Mouse (Mus musculus) bone marrow, adult 2 months (tissue): ENCODE results near the gene Serinc5. TPM values are rescaled to one million over a fixed set of nuclear protein-coding genes. Genes with fewer than 3 reads are reported as not detected.

ENCODE experiments used
- H3K27ac ChIP-seq: fragments of 200-500 bp; 2 replicates; pipeline ENCODE4 v1.5.1; 2012; ENCODE audit warnings: low read depth, mild to moderate bottlenecking, control low read depth, inconsistent platforms, low read length; ENCODE audit not compliant: control insufficient read depth, poor library complexity, insufficient read depth
- H3K4me1 ChIP-seq: fragments of 200-500 bp; 2 replicates; pipeline ENCODE4 v1.6.1; 2011; ENCODE audit warnings: low read length; ENCODE audit not compliant: control insufficient read depth, insufficient read depth
- H3K4me3 ChIP-seq: fragments of 200-500 bp; replicated peaks from 2 replicates; pipeline ENCODE3; 2011; ENCODE audit warnings: mild to moderate bottlenecking, low read depth, low read length, control low read depth; ENCODE audit not compliant: control insufficient read depth
- CTCF ChIP-seq: fragments of 200-500 bp; IDR thresholded peaks from 2 replicates; pipeline ENCODE4 v1.5.1; 2011; ENCODE audit warnings: low read length, control low read depth; ENCODE audit not compliant: control insufficient read depth, insufficient read depth
- POLR2A ChIP-seq: fragments of 200-500 bp; IDR thresholded peaks from 2 replicates; pipeline ENCODE4 v1.6.1; 2011; ENCODE audit warnings: low read depth, mild to moderate bottlenecking, control low read depth, low read length, borderline replicate concordance; ENCODE audit not compliant: control insufficient read depth
- WGBS: fragments of 180-500 bp; shearing (Covaris S2); methylation state at CpG from one replicate; pipeline ENCODE4 v1.1.7; 2018; 5-methylcytosine and 5-hydroxymethylcytosine counted together
- polyA plus RNA-seq: library from polyadenylated mRNA; stranded (reverse); fragments of >200 nt; gene quantifications from 2 replicates; pipeline ENCODE4 v1.2.4, GENCODE M21; 2011; ENCODE audit warnings: low replicate concordance; ENCODE audit not compliant: missing spikeins, insufficient read depth, insufficient read length

Gene Serinc5
- polyA plus RNA-seq, 1 experiment, result 17.4 TPM

DNA sequence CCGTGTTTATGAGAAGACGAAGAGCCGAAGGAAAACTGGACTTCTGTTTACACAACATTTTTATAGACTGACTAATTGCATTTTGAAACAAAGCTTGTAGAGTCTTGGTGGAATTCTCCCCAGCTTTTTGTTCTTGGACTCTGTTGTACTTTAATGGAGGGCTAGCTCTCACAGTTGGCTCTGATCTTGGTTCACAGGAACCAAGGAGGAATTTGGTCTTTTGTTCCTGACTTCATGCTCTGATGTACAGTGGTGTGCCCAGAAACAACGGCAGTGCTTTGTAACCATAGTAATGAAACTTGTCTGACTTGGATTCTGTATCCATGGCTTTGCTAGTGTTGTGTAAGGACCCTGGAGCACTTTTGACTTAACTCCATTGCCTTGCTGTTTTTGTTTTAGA, 20.6 kb downstream of the Serinc5 start:
- Histone ChIP-seq H3K4me3 (no peak overlapping the region), H3K27ac (no peak overlapping the region), H3K4me1 (peaks cover 4% of the 10 kb centered on the region)
- no peak for TF ChIP-seq CTCF
- no peak for TF ChIP-seq POLR2A
- 89% methylated on average over 4 of the region's 4 CpGs for WGBS

- no peak overlapping the region for H3K4me3 ChIP-seq
- TF ChIP-seq CTCF (no peak), POLR2A (no peak)
- WGBS, result 82% methylated on average over 4 of the region's 4 CpGs
- H3K4me1 ChIP-seq, result peaks cover 5% of the 10 kb centered on the region
- H3K27ac ChIP-seq, result no peak overlapping the region
Observed at GRCm38 (mm10) chr13:92632550-92632949, 21.7 kb downstream of the Serinc5 start.

DNA sequence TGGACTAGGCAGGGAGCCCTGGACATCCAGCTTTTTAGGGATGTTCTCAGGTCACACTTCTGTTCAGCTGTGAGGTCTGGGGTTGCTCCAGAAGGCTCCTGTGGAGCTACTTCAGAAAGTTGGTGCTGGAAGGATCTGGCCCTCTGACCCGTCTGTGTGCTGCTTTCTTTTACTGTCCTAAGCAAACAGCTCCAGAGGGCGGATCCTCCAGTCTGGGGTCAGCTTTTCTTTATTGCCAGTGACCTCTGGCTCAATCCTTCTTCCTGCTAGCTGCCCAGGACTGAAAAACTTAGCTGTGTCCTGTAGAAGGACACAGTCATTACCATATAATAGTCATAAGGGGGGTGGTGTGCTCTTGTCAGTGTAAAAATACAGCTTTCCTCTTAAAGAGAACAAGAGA, 24.1 kb downstream of the Serinc5 start:
- H3K4me1 ChIP-seq, result peaks cover 5% of the 10 kb centered on the region

DNA sequence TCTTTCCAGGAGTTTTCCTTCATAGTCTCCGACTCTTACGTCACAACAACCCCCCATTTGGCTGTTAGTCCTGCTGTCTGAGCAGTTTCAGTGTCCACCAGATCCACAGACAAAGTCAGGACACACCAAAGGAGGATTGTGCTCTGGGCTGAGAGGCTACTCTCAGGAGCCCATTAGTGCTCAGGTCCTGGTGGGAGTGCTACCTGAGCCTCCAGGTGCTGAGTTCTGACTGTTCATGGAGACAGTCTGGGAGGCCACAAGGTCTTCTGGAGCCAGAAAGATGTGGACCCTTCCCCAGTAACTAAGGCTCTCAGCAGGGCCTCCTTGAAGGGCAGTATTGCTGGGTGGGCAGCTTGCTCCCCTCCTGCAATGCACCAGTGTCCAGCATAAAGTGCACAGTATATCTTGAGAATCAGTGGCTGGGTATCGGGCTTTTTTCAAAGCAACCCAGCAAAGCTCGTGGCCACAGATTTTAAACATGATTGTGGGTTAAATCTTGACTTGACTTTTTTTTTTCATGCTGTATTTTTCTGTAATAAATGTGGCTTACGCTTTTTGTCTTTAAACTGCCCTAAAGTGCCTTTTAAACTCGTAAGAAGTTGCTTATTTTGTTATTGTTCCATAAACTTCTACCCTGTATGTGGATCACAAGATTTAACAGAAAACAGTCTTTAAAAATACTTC, 25.5 kb downstream of the Serinc5 start:
- Histone ChIP-seq H3K4me3 (no peak overlapping the region), H3K4me1 (peaks cover 5% of the 10 kb centered on the region), H3K27ac (no peak overlapping the region)
- TF ChIP-seq CTCF, result no peak
- TF ChIP-seq POLR2A, result no peak
- 36% methylated on average over 6 of the region's 6 CpGs for WGBS

More for the DNA sequence above, 24.1 kb downstream of the Serinc5 start:
- no peak for TF ChIP-seq POLR2A
- no peak for TF ChIP-seq CTCF
- Histone ChIP-seq H3K4me3 (no peak overlapping the region), H3K27ac (no peak overlapping the region)
- WGBS, result 83% methylated on average over 2 of the region's 2 CpGs

DNA sequence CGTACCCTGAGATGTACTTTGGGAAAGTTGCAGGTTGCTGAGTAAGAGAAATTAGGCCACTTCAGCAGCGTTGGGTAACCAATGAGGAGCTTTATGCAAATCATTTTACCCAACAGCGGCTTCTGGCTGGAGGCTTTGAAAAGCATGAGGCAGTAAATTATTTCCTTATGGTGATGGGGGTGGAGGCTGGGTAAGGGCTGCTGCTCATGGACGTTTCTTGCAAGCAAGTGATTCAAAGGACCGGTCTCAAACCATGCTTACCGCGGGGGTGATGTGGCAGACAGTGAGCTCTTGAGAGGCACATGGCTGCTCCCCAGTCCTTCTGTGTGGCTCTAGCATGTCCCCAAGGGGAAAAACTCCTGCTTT, 26.0 kb downstream of the Serinc5 start:
- H3K4me3 ChIP-seq, result no peak overlapping the region
- H3K27ac ChIP-seq, result no peak overlapping the region
- peaks cover 5% of the 10 kb centered on the region for H3K4me1 ChIP-seq
- TF ChIP-seq CTCF, result no peak
- TF ChIP-seq POLR2A, result no peak
- WGBS, result 2% methylated on average over 7 of the region's 7 CpGs

GRCm38 (mm10) chr13:92639093-92640014, 28.5 kb downstream of the Serinc5 start:
- H3K4me1 ChIP-seq, result peaks cover 5% of the 10 kb centered on the region
- no peak for TF ChIP-seq CTCF
- no peak for TF ChIP-seq POLR2A
- H3K4me3 ChIP-seq, result no peak overlapping the region
- 65% methylated on average over 12 of the region's 12 CpGs for WGBS
- peak overlapping the region; percentile 55; the same call in 1 of the 2 replicates for H3K27ac ChIP-seq

- Histone ChIP-seq H3K4me1 (no peaks in the 10 kb centered on the region; the same call in 1 of the 2 replicates), H3K4me3 (no peak overlapping the region), H3K27ac (no peak overlapping the region)
- WGBS, result 83% methylated on average over 3 of the region's 3 CpGs
- no peak for TF ChIP-seq POLR2A
Observed at GRCm38 (mm10) chr13:92644199-92644598, 33.3 kb downstream of the Serinc5 start.

- WGBS, result 89% methylated on average over 6 of the region's 6 CpGs
- no peak overlapping the region for H3K27ac ChIP-seq
- TF ChIP-seq POLR2A (no peak), CTCF (no peak)
- no peak overlapping the region for H3K4me3 ChIP-seq
- no peaks in the 10 kb centered on the region; the same call in 1 of the 2 replicates for H3K4me1 ChIP-seq
Observed at GRCm38 (mm10) chr13:92644753-92645152, 33.9 kb downstream of the Serinc5 start.
